Mouse (Mus musculus) heart, postnatal 0 days (tissue): ENCODE data around the gene Zdhhc12. TPM values are rescaled to one million over a fixed set of nuclear protein-coding genes. Genes with fewer than 3 reads are reported as not detected.

ENCODE experiments used
- ATAC-seq: fragments of 200-750 bp; cut with Nextera tagmentation; 2 replicates; pipeline ENCODE4 v1.8.0; 2017; ENCODE audit warnings: low read depth, moderate number of reproducible peaks, moderate library complexity; ENCODE audit not compliant: insufficient read depth
- DNase-seq: peaks from one replicate; pipeline ENCODE4 v3.0.0-alpha.2; 2016; ENCODE audit warnings: low spot score
- H3K27ac ChIP-seq: fragments of 300-500 bp; sonication (generic); 2 replicates; pipeline ENCODE4 v1.5.1; 2014; ENCODE audit warnings: low read depth, mild to moderate bottlenecking
- H3K27me3 ChIP-seq: fragments of 300-500 bp; sonication (generic); 2 replicates; pipeline ENCODE4 v1.6.1; 2014; ENCODE audit warnings: low read length, mixed read lengths; ENCODE audit not compliant: control insufficient read depth, insufficient read depth
- H3K36me3 ChIP-seq: fragments of 300-500 bp; sonication (generic); replicated peaks from 2 replicates; pipeline ENCODE4 v1.6.1; 2014; ENCODE audit warnings: low read length, mixed read lengths; ENCODE audit not compliant: control insufficient read depth, insufficient read depth
- H3K4me1 ChIP-seq: fragments of 300-500 bp; sonication (generic); 2 replicates; pipeline ENCODE4 v1.6.1; 2014; ENCODE audit warnings: antibody characterized with exemption; ENCODE audit not compliant: control insufficient read depth, insufficient read depth
- H3K4me2 ChIP-seq: fragments of 300-500 bp; sonication (generic); 2 replicates; pipeline ENCODE4 v1.6.1; 2014; ENCODE audit warnings: low read depth, mild to moderate bottlenecking, low read length, moderate library complexity
- H3K4me3 ChIP-seq: fragments of 300-500 bp; sonication (generic); 2 replicates; pipeline ENCODE4 v1.5.1; 2014; ENCODE audit warnings: low read depth, low read length
- H3K9ac ChIP-seq: fragments of 300-500 bp; sonication (generic); replicated peaks from 2 replicates; pipeline ENCODE4 v1.6.1; 2014; ENCODE audit warnings: low read depth, low read length, mixed read lengths
- H3K9me3 ChIP-seq: fragments of 300-500 bp; sonication (generic); replicated peaks from 2 replicates; pipeline ENCODE4 v1.6.1; 2016; ENCODE audit warnings: low read length; ENCODE audit not compliant: control insufficient read depth
- CTCF ChIP-seq: IDR thresholded peaks from 2 replicates; pipeline ENCODE4 v1.5.1; 2016; ENCODE audit warnings: antibody characterized with exemption, control low read depth, low read depth
- EP300 ChIP-seq: IDR thresholded peaks from 2 replicates; pipeline ENCODE4 v1.6.1; 2016; ENCODE audit warnings: antibody characterized with exemption, low read depth
- WGBS: fragments of 180-500 bp; shearing (Covaris S2); extraction: QIAGEN DNeasy Blood & Tissue Kit; methylation state at CpG from one replicate; pipeline ENCODE4 v1.1.7; 2014; 5-methylcytosine and 5-hydroxymethylcytosine counted together
- polyA plus RNA-seq: library from polyadenylated mRNA; unstranded; fragments of >200 nt; fragmentation: Nextera tagmentation; extraction: Ambion mirVana; gene quantifications from 2 replicates; pipeline ENCODE4 v1.2.1, GENCODE M21; 2015
- total RNA-seq: library from RNA; depleted of rRNA; stranded (reverse); fragments of >200 nt; gene quantifications from 2 replicates; pipeline ENCODE4 v1.2.3, GENCODE M21; 2014; ENCODE audit warnings: low replicate concordance

Zdhhc12 gene
- total and polyA plus RNA-seq, 2 experiments from 2014 or later = 15.5 to 19.9 TPM

GRCm38 (mm10) chr2:30084632-30085031 lies 8.8 kb downstream of the Zdhhc12 start:
- H3K27me3 ChIP-seq = no peaks in the 10 kb centered on the region
- no peaks in the 10 kb centered on the region; the same call in 1 of the 2 replicates for H3K36me3 ChIP-seq
- no peak overlapping the region for H3K4me3 ChIP-seq
- H3K9me3 ChIP-seq = no peaks in the 10 kb centered on the region
- DNase-seq (no peak), ATAC-seq (no peak)
- H3K4me1 ChIP-seq = no peaks in the 10 kb centered on the region
- WGBS = 27% methylated on average over 12 of the region's 12 CpGs
- peak overlapping the region; percentile 36 for H3K4me2 ChIP-seq
- no peak overlapping the region for H3K9ac ChIP-seq
- TF ChIP-seq CTCF (no peak), EP300 (no peak)
- no peak overlapping the region for H3K27ac ChIP-seq

DNA sequence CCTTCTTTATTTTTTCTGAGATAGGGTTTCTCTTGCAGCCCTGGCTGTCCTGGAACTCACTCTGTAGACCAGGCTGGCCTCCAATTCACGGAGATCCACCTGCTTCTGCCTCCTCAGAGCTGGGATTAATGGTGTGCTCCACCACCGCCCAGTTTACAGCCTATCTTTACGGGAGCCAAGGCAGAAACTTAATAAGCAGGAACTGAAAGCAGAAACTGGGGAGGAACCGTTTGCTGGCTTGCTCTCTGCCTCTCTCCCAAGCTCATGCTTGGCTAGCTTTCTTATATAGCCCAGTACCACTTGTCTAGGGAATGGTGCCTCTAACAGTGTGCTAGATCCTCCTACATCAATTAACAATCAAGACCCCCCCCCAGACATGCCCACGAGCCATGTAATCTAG lies 9.3 kb downstream of the Zdhhc12 start:
- 56% methylated on average over 5 of the region's 5 CpGs for WGBS
- TF ChIP-seq CTCF (no peak), EP300 (no peak)
- ATAC-seq (no peak), DNase-seq (no peak)
- Histone ChIP-seq H3K27me3 (no peaks in the 10 kb centered on the region), H3K27ac (no peak overlapping the region), H3K9me3 (no peaks in the 10 kb centered on the region), H3K4me2 (no peak overlapping the region), H3K36me3 (no peaks in the 10 kb centered on the region; the same call in 1 of the 2 replicates), H3K9ac (no peak overlapping the region), H3K4me1 (no peaks in the 10 kb centered on the region), H3K4me3 (no peak overlapping the region)

GRCm38 (mm10) chr2:30080181-30080800 lies 13.2 kb downstream of the Zdhhc12 start:
- Histone ChIP-seq H3K27me3 (no peaks in the 10 kb centered on the region), H3K9ac (no peak overlapping the region), H3K9me3 (no peaks in the 10 kb centered on the region), H3K27ac (no peak overlapping the region), H3K4me3 (no peak overlapping the region), H3K36me3 (no peaks in the 10 kb centered on the region), H3K4me1 (0 out of 2 replicates have a peak, but pooled peaks cover 3% of the 10 kb centered on the region), H3K4me2 (no peak overlapping the region)
- DNase-seq (no peak), ATAC-seq (no peak)
- WGBS = 79% methylated on average over 15 of the region's 15 CpGs
- no peak for TF ChIP-seq EP300
- no peak for TF ChIP-seq CTCF

GRCm38 (mm10) chr2:30078760-30079159 lies 14.7 kb downstream of the Zdhhc12 start:
- Histone ChIP-seq H3K9ac (peak overlapping the region; percentile 42), H3K4me2 (peak overlapping the region; percentile 79), H3K27ac (peak overlapping the region; percentile 70), H3K27me3 (no peaks in the 10 kb centered on the region), H3K36me3 (no peaks in the 10 kb centered on the region), H3K9me3 (no peaks in the 10 kb centered on the region), H3K4me1 (0 out of 2 replicates have a peak, but pooled peaks cover 3% of the 10 kb centered on the region), H3K4me3 (no peak overlapping the region)
- TF ChIP-seq CTCF (no peak), EP300 (no peak)
- 64% methylated on average over 4 of the region's 4 CpGs for WGBS
- no peak for ATAC-seq
- no peak for DNase-seq

DNA sequence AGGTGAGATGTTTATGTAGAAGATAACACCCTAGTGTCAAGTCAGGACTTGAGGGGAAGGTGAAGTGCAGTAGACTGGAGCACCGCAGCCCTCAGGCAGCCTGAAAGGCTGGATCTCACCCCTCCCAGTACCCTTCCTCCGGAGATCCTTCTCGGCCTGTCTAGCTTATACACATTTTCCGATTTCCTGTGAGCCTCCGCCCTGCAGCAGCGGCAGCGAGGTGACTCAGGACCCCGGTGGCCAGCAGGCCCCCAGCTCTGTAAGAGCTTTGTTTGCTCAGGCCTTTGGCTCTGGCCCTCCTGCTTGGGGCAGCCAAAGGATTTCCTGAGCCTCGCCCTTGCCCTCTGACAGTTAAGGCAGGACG lies 15.1 kb downstream of the Zdhhc12 start:
- Histone ChIP-seq H3K9ac (peak overlapping the region; percentile 42; the same call in 1 of the 2 replicates), H3K9me3 (no peaks in the 10 kb centered on the region), H3K4me3 (peak overlapping the region; percentile 52), H3K36me3 (0 out of 2 replicates have a peak, but pooled peaks cover under 1% of the 10 kb centered on the region), H3K27ac (peak overlapping the region; percentile 70), H3K4me2 (peak overlapping the region; percentile 79), H3K27me3 (no peaks in the 10 kb centered on the region), H3K4me1 (0 out of 2 replicates have a peak, but pooled peaks cover 3% of the 10 kb centered on the region)
- DNase-seq (peak; percentile 56), ATAC-seq (peak; percentile 51)
- 21% methylated on average over 10 of the region's 10 CpGs for WGBS
- TF ChIP-seq CTCF (no peak), EP300 (no peak)
